Mouse (Mus musculus): ENCODE measurements around the gene Tulp1. TPM values are rescaled to one million over a fixed set of nuclear protein-coding genes. Genes with fewer than 3 reads are reported as not detected.
A peak's percentile ranks its signal among the peaks of the same experiment; 100 is the strongest.

Gene Tulp1
- polyA plus RNA-seq, 1 experiment, result 0.25 TPM

- H3K27ac ChIP-seq (ENCODE audit: insufficient read depth, low read length), result no peak overlapping the region
- peaks cover 6% of the 10 kb centered on the region; the same call in 1 of the 2 replicates for H3K36me3 ChIP-seq (ENCODE audit: control insufficient read depth, insufficient read depth, low read length)
- no peaks in the 10 kb centered on the region for H3K27me3 ChIP-seq (ENCODE audit: control insufficient read depth, insufficient read depth, low read length)
- DNase-seq (ENCODE audit: low read depth in 1 of 2, low spot score in 2 of 2), result no peak
- TF ChIP-seq CTCF (IDR thresholded peaks at IDR 0.05; ENCODE audit: extremely low read depth, insufficient read depth, insufficient read length, insufficient replicate concordance) (no peak), POLR2A (IDR thresholded peaks at IDR 0.05; ENCODE audit: low read depth, low read length) (no peak)
- 92% methylated on average over 20 of the region's 20 CpGs for WGBS
- no peak overlapping the region for H3K4me3 ChIP-seq (ENCODE audit: extremely low read depth, insufficient read depth, insufficient read length)
- no peaks in the 10 kb centered on the region; the same call in 1 of the 2 replicates for H3K4me1 ChIP-seq (ENCODE audit: control insufficient read depth, insufficient read depth, insufficient read length)
These were observed 49.3 kb downstream of the Tulp1 start for GRCm38 (mm10) chr17:28315611-28316160.

GRCm38 (mm10) chr17:28313880-28314225, 51.2 kb downstream of the Tulp1 start:
- DNase-seq (ENCODE audit: low read depth in 1 of 2, low spot score in 2 of 2), result no peak
- Histone ChIP-seq H3K27ac (ENCODE audit: insufficient read depth, low read length) (no peak overlapping the region), H3K36me3 (ENCODE audit: control insufficient read depth, insufficient read depth, low read length) (peaks cover 6% of the 10 kb centered on the region; the same call in 1 of the 2 replicates), H3K4me3 (ENCODE audit: extremely low read depth, insufficient read depth, insufficient read length) (peak overlapping the region; percentile 97), H3K4me1 (ENCODE audit: control insufficient read depth, insufficient read depth, insufficient read length) (no peaks in the 10 kb centered on the region; the same call in 1 of the 2 replicates), H3K27me3 (ENCODE audit: control insufficient read depth, insufficient read depth, low read length) (no peaks in the 10 kb centered on the region)
- WGBS, result 3% methylated on average over 11 of the region's 11 CpGs
- TF ChIP-seq CTCF (IDR thresholded peaks at IDR 0.05; ENCODE audit: extremely low read depth, insufficient read depth, insufficient read length, insufficient replicate concordance) (no peak), POLR2A (IDR thresholded peaks at IDR 0.05; ENCODE audit: low read depth, low read length) (no peak)

- TF ChIP-seq POLR2A (IDR thresholded peaks at IDR 0.05; ENCODE audit: low read depth, low read length) (peak; percentile 42; the same call in 1 of the 2 replicates), CTCF (IDR thresholded peaks at IDR 0.05; ENCODE audit: extremely low read depth, insufficient read depth, insufficient read length, insufficient replicate concordance) (no peak)
- no peaks in the 10 kb centered on the region for H3K27me3 ChIP-seq (ENCODE audit: control insufficient read depth, insufficient read depth, low read length)
- H3K4me3 ChIP-seq (ENCODE audit: extremely low read depth, insufficient read depth, insufficient read length), result peak within 1 kb of the TSS; percentile 97
- WGBS, result under 1% methylated on average over 64 of the region's 69 CpGs
- peak within 1 kb of the TSS; percentile 59 for H3K27ac ChIP-seq (ENCODE audit: insufficient read depth, low read length)
- H3K36me3 ChIP-seq (ENCODE audit: control insufficient read depth, insufficient read depth, low read length), result peaks cover 6% of the 10 kb centered on the region; the same call in 1 of the 2 replicates
- peaks cover 4% of the 10 kb centered on the region for H3K4me1 ChIP-seq (ENCODE audit: control insufficient read depth, insufficient read depth, insufficient read length)
- peak; percentile 95 to 97 for DNase-seq (ENCODE audit: low read depth in 1 of 2, low spot score in 2 of 2)
These were observed 51.7 kb downstream of the Tulp1 start, which contains the start of gene Fance for GRCm38 (mm10) chr17:28313212-28313879. Fance (plus strand) TSS chr17:28313519.

GRCm38 (mm10) chr17:28312232-28313211, 52.5 kb downstream of the Tulp1 start:
- peak; percentile 28 to 43 for DNase-seq (ENCODE audit: low read depth in 1 of 2, low spot score in 2 of 2)
- Histone ChIP-seq H3K36me3 (ENCODE audit: control insufficient read depth, insufficient read depth, low read length) (peaks cover 5% of the 10 kb centered on the region; the same call in 1 of the 2 replicates), H3K27ac (ENCODE audit: insufficient read depth, low read length) (peak overlapping the region; percentile 38), H3K4me3 (ENCODE audit: extremely low read depth, insufficient read depth, insufficient read length) (peak overlapping the region; percentile 44; the same call in 1 of the 2 replicates), H3K4me1 (ENCODE audit: control insufficient read depth, insufficient read depth, insufficient read length) (peaks cover 5% of the 10 kb centered on the region), H3K27me3 (ENCODE audit: control insufficient read depth, insufficient read depth, low read length) (no peaks in the 10 kb centered on the region)
- 20% methylated on average over 17 of the region's 17 CpGs for WGBS
- TF ChIP-seq CTCF (IDR thresholded peaks at IDR 0.05; ENCODE audit: extremely low read depth, insufficient read depth, insufficient read length, insufficient replicate concordance) (peak; percentile 16; the same call in 1 of the 2 replicates), POLR2A (IDR thresholded peaks at IDR 0.05; ENCODE audit: low read depth, low read length) (no peak)

GRCm38 (mm10) chr17:28311366-28312132, 53.5 kb downstream of the Tulp1 start:
- Histone ChIP-seq H3K4me1 (ENCODE audit: control insufficient read depth, insufficient read depth, insufficient read length) (peaks cover 5% of the 10 kb centered on the region), H3K36me3 (ENCODE audit: control insufficient read depth, insufficient read depth, low read length) (peaks cover 3% of the 10 kb centered on the region; the same call in 1 of the 2 replicates), H3K27ac (ENCODE audit: insufficient read depth, low read length) (no peak overlapping the region), H3K27me3 (ENCODE audit: control insufficient read depth, insufficient read depth, low read length) (no peaks in the 10 kb centered on the region), H3K4me3 (ENCODE audit: extremely low read depth, insufficient read depth, insufficient read length) (no peak overlapping the region)
- WGBS, result 30% methylated on average over 5 of the region's 5 CpGs
- TF ChIP-seq POLR2A (IDR thresholded peaks at IDR 0.05; ENCODE audit: low read depth, low read length), result no peak
- no peak for TF ChIP-seq CTCF (IDR thresholded peaks at IDR 0.05; ENCODE audit: extremely low read depth, insufficient read depth, insufficient read length, insufficient replicate concordance)
- no peak for DNase-seq (ENCODE audit: low read depth in 1 of 2, low spot score in 2 of 2)

GRCm38 (mm10) chr17:28310831-28311230, 54.2 kb downstream of the Tulp1 start:
- peaks cover under 1% of the 10 kb centered on the region; the same call in 1 of the 2 replicates for H3K36me3 ChIP-seq (ENCODE audit: control insufficient read depth, insufficient read depth, low read length)
- TF ChIP-seq POLR2A (IDR thresholded peaks at IDR 0.05; ENCODE audit: low read depth, low read length), result no peak
- TF ChIP-seq CTCF (IDR thresholded peaks at IDR 0.05; ENCODE audit: extremely low read depth, insufficient read depth, insufficient read length, insufficient replicate concordance), result no peak
- H3K27ac ChIP-seq (ENCODE audit: insufficient read depth, low read length), result no peak overlapping the region
- no peak overlapping the region for H3K4me3 ChIP-seq (ENCODE audit: extremely low read depth, insufficient read depth, insufficient read length)
- 90% methylated on average over 3 of the region's 3 CpGs for WGBS
- H3K27me3 ChIP-seq (ENCODE audit: control insufficient read depth, insufficient read depth, low read length), result no peaks in the 10 kb centered on the region
- no peak for DNase-seq (ENCODE audit: low read depth in 1 of 2, low spot score in 2 of 2)
- peaks cover 5% of the 10 kb centered on the region for H3K4me1 ChIP-seq (ENCODE audit: control insufficient read depth, insufficient read depth, insufficient read length)
